Mouse (Mus musculus) forebrain, postnatal 0 days (tissue): ENCODE data around the gene 9930111J21Rik1. TPM values are rescaled to one million over a fixed set of nuclear protein-coding genes. Genes with fewer than 3 reads are reported as not detected.
"Not testable (repeated sequence)": the region's sequence is repeated elsewhere in the genome, so short reads cannot be mapped to it uniquely, and the experiment has no call there.

ENCODE experiments used
- ATAC-seq: fragments of 200-750 bp; cut with Nextera tagmentation; 2 replicates; pipeline ENCODE4 v1.8.0; 2017; ENCODE audit warnings: mild to moderate bottlenecking, moderate library complexity
- DNase-seq: peaks from one replicate; pipeline ENCODE4 v3.0.0-alpha.2; 2015
- H3K27ac ChIP-seq: fragments of 300-500 bp; sonication (generic); 2 replicates; pipeline ENCODE4 v1.5.1; 2014; ENCODE audit warnings: low read depth, mild to moderate bottlenecking, antibody characterized with exemption, low read length, moderate library complexity, mixed read lengths
- H3K27me3 ChIP-seq: fragments of 300-500 bp; sonication (generic); 2 replicates; pipeline ENCODE4 v1.6.1; 2014; ENCODE audit warnings: mild to moderate bottlenecking, low read length, mixed read lengths; ENCODE audit not compliant: insufficient read depth
- H3K36me3 ChIP-seq: fragments of 300-500 bp; sonication (generic); 2 replicates; pipeline ENCODE4 v1.6.1; 2014; ENCODE audit warnings: mild to moderate bottlenecking, moderate library complexity; ENCODE audit not compliant: insufficient read depth
- H3K4me1 ChIP-seq: fragments of 300-500 bp; sonication (generic); 2 replicates; pipeline ENCODE4 v1.6.1; 2014; ENCODE audit warnings: antibody characterized with exemption; ENCODE audit not compliant: insufficient read depth
- H3K4me2 ChIP-seq: fragments of 300-500 bp; sonication (generic); 2 replicates; pipeline ENCODE4 v1.6.1; 2014; ENCODE audit warnings: low read depth, mild to moderate bottlenecking, moderate library complexity
- H3K4me3 ChIP-seq: fragments of 300-500 bp; sonication (generic); 2 replicates; pipeline ENCODE4 v1.5.1; 2014; ENCODE audit warnings: low read depth, low read length, mixed read lengths
- H3K9ac ChIP-seq: fragments of 300-500 bp; sonication (generic); 2 replicates; pipeline ENCODE4 v1.6.1; 2014; ENCODE audit warnings: mild to moderate bottlenecking
- H3K9me3 ChIP-seq: fragments of 300-500 bp; sonication (generic); 2 replicates; pipeline ENCODE4 v1.6.1; 2016; ENCODE audit warnings: low read length
- WGBS: fragments of 180-500 bp; shearing (Covaris S2); extraction: QIAGEN DNeasy Blood & Tissue Kit; methylation state at CpG from one replicate; pipeline ENCODE4 v1.1.7; 2014; 5-methylcytosine and 5-hydroxymethylcytosine counted together
- polyA plus RNA-seq: library from polyadenylated mRNA; unstranded; fragments of >200 nt; fragmentation: Nextera tagmentation; extraction: Ambion mirVana; gene quantifications from 2 replicates; pipeline ENCODE4 v1.2.1, GENCODE M21; 2015
- total RNA-seq: library from RNA; depleted of rRNA; stranded (reverse); fragments of >200 nt; gene quantifications from 2 replicates; pipeline ENCODE4 v1.2.3, GENCODE M21; 2014

The 9930111J21Rik1 gene
- total and polyA plus RNA-seq, 2 experiments from 2014 or later = 0.24 to 0.52 TPM

DNA sequence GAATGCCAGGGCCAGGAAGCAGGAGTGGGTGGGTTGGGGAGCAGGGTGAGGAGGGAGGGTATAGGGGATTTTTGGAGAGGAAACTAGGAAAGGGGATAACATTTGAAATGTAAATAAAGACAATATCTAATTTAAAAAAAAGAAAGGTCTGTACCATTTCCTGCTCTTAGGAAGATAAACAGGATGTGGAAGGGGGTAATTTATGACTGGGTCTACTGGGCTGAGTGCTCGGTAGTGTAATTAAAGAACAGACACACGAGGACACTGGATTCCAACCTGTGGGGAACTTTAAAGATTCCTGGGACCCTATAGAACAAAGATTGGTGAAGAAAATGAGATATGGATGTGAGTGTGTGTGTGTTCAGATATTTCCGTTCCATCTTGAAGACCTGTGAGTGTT is 3.6 kb upstream of the 9930111J21Rik1 start:
- H3K4me2 ChIP-seq, H3K4me3 ChIP-seq, H3K27ac ChIP-seq, H3K36me3 ChIP-seq, DNase-seq, H3K9ac ChIP-seq, H3K4me1 ChIP-seq, H3K9me3 ChIP-seq, ATAC-seq, H3K27me3 ChIP-seq: not testable (repeated sequence)
- no CpG with 5 or more reads among the region's 3 CpGs for WGBS

DNA sequence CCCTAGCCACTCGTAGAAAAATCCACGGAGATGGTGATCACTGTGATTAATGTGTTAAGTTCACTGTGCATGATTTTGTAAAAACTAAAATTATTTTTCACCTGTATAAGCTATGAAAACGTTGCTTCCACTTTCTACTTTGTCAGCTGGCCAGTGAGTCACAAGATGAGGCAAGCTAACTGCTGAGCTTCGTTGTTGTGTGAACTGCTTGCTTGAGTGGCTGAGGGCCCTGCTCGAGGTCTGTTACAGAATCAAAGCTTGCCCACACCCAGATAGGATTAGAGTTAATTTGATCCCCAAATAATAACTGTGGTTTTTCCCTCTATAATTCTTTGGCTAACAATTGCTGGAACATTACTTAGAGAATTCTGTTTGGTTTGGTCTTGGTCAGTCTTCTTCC is 854 bp upstream of the 9930111J21Rik1 start:
- ATAC-seq, H3K4me3 ChIP-seq, H3K36me3 ChIP-seq, H3K27ac ChIP-seq, H3K9me3 ChIP-seq, H3K4me1 ChIP-seq, DNase-seq, H3K9ac ChIP-seq, H3K27me3 ChIP-seq, H3K4me2 ChIP-seq: not testable (repeated sequence)
- WGBS = no CpG with 5 or more reads among the region's 5 CpGs

- H3K4me3 ChIP-seq, H3K27me3 ChIP-seq, DNase-seq, ATAC-seq, H3K9me3 ChIP-seq, H3K9ac ChIP-seq, H3K27ac ChIP-seq, H3K4me2 ChIP-seq, H3K4me1 ChIP-seq, H3K36me3 ChIP-seq: not testable (repeated sequence)
- WGBS = no CpG with 5 or more reads among the region's 1 CpGs
These were observed 808 bp downstream of the 9930111J21Rik1 start, which contains the start of gene Olfr56 for GRCm38 (mm10) chr11:48978240-48978939. Gene Olfr56, plus strand, starts transcription at chr11:48978889.

- not testable (repeated sequence) for H3K4me3 ChIP-seq, DNase-seq, H3K9me3 ChIP-seq, H3K36me3 ChIP-seq, H3K9ac ChIP-seq, ATAC-seq, H3K27me3 ChIP-seq, H3K4me1 ChIP-seq, H3K27ac ChIP-seq, H3K4me2 ChIP-seq
- no CpG with 5 or more reads among the region's 1 CpGs for WGBS
These were observed 4.5 kb downstream of the 9930111J21Rik1 start for GRCm38 (mm10) chr11:48974686-48975085.

DNA sequence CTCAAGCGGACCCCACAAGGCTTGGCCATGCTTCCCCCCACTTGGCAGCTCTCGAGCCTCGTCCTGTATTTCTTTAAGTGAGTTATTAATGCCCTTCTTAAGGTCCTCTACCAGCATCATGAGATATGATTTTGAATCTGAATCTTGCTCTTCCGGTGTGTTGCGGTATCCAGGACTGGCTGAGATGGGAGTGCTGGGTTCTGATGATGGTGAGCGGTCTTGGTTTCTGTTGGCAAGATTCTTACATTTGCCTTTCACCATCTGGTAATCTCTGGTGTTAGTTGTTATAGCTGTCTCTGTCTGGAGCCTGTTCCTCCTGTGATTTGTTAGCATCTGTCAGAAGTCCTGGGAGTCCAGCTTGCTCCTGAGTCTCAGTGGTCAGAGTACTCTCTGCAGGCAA is 33.1 kb downstream of the 9930111J21Rik1 start, which contains the start of gene Psme2b:
TSS of gene Psme2b (minus strand) at position 101 of the 400 bp plus-strand sequence.
- not testable (repeated sequence) for H3K27me3 ChIP-seq, DNase-seq, H3K4me3 ChIP-seq, H3K4me1 ChIP-seq, H3K9ac ChIP-seq, H3K27ac ChIP-seq, H3K36me3 ChIP-seq, H3K9me3 ChIP-seq, ATAC-seq, H3K4me2 ChIP-seq
- 98% methylated on average over 6 of the region's 6 CpGs for WGBS

GRCm38 (mm10) chr11:48939286-48939685 is 39.9 kb downstream of the 9930111J21Rik1 start:
- H3K4me2 ChIP-seq, H3K27me3 ChIP-seq, DNase-seq, H3K4me1 ChIP-seq, H3K4me3 ChIP-seq, ATAC-seq, H3K36me3 ChIP-seq, H3K9me3 ChIP-seq, H3K9ac ChIP-seq, H3K27ac ChIP-seq: not testable (repeated sequence)

- H3K27ac ChIP-seq, H3K9ac ChIP-seq, H3K9me3 ChIP-seq, ATAC-seq, H3K4me2 ChIP-seq, DNase-seq, H3K27me3 ChIP-seq, H3K36me3 ChIP-seq, H3K4me1 ChIP-seq, H3K4me3 ChIP-seq: not testable (repeated sequence)
- WGBS = no CpG with 5 or more reads among the region's 3 CpGs
These were observed 43.9 kb downstream of the 9930111J21Rik1 start for GRCm38 (mm10) chr11:48935291-48935690.

DNA sequence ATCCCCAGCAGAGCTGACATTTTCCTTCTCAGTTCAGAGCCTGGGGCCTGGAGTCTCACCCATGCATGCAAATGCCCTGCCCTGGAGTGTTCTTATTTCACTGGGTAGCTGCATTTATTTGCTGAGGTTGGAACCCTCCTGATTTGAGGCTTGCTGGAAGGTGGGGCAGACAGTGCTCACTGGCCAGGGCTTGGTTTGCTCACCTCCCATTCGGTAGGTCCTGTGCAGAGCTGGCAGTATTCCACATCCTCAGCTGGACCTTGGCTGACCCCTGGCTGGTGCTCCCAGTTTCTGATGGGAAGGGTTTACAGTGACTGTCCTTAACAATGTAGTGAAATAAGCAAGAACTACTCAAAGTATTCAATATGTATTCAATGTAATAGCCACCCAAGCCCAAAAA is 45.3 kb downstream of the 9930111J21Rik1 start:
- not testable (repeated sequence) for H3K9ac ChIP-seq, H3K36me3 ChIP-seq, H3K27ac ChIP-seq, H3K27me3 ChIP-seq, H3K4me1 ChIP-seq, ATAC-seq, H3K4me2 ChIP-seq, H3K4me3 ChIP-seq, DNase-seq, H3K9me3 ChIP-seq
- 75% methylated on average over 1 of the region's 1 CpGs for WGBS

DNA sequence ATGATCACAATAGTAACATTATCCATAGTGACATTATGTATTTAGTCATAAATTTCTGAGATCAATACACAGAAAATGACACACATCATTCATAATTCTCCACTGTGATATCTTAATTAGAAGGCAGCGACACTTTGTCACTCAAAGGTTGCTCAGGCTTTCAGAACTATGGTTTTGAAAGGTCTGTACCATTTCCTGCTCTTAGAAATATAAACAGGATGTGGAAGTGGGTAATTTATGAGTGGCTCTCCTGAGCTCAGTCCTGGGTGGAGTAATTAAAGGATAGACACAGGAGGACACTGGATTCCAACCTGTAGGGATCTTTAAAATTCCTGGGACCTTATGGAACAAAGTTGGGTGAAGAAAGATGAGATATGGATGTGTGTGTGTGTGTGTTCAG is 45.8 kb downstream of the 9930111J21Rik1 start:
- not testable (repeated sequence) for H3K36me3 ChIP-seq, H3K27me3 ChIP-seq, H3K9me3 ChIP-seq, ATAC-seq, H3K4me2 ChIP-seq, H3K4me1 ChIP-seq, DNase-seq, H3K27ac ChIP-seq, H3K9ac ChIP-seq, H3K4me3 ChIP-seq
- 86% methylated on average over 1 of the region's 1 CpGs for WGBS

- H3K27ac ChIP-seq, H3K36me3 ChIP-seq, ATAC-seq, H3K4me3 ChIP-seq, H3K4me2 ChIP-seq, H3K9me3 ChIP-seq, H3K4me1 ChIP-seq, H3K9ac ChIP-seq, DNase-seq, H3K27me3 ChIP-seq: not testable (repeated sequence)
- 88% methylated on average over 1 of the region's 1 CpGs for WGBS
These were observed 51.1 kb downstream of the 9930111J21Rik1 start for GRCm38 (mm10) chr11:48928068-48928467.

DNA sequence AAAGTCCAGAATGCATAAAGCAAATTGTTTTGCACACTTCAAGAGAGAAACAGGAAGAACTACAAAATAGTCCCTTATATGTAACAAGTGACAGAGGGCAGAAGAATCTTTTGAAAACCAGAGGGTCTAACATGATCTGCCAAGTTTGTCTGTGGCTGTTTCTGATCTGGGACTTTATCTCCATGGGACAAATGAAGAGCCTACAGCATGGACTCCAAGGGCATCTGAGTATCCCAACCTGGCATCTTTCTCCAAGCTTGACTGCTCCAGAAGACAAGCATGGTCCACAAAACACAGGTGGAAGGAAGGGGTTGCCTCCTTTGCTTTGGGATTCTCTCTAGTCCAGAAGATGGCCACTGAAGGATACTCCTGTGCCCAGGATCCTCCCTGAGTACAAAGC is 52.8 kb downstream of the 9930111J21Rik1 start:
- H3K9ac ChIP-seq, H3K27ac ChIP-seq, H3K27me3 ChIP-seq, H3K36me3 ChIP-seq, H3K4me2 ChIP-seq, DNase-seq, H3K4me1 ChIP-seq, H3K9me3 ChIP-seq, ATAC-seq, H3K4me3 ChIP-seq: not testable (repeated sequence)
